Mouse (Mus musculus) kidney, adult 2 months (tissue): ENCODE results near the gene Lasp1. TPM values are rescaled to one million over a fixed set of nuclear protein-coding genes. Genes with fewer than 3 reads are reported as not detected.

Experiments
- DNase-seq: peaks from one replicate; pipeline ENCODE4 v3.0.0; 2021
- H3K27ac ChIP-seq: fragments of 200-500 bp; 2 replicates; pipeline ENCODE4 v1.5.1; 2012; ENCODE audit warnings: low read depth, low read length, control low read depth, inconsistent platforms; ENCODE audit not compliant: insufficient read depth
- H3K27me3 ChIP-seq: fragments of 200-500 bp; replicated peaks from 2 replicates; pipeline ENCODE4 v1.6.1; 2012; ENCODE audit warnings: mild to moderate bottlenecking, moderate library complexity, low read length, inconsistent platforms; ENCODE audit not compliant: control insufficient read depth, insufficient read depth
- H3K36me3 ChIP-seq: fragments of 200-500 bp; 2 replicates; pipeline ENCODE4 v1.6.1; 2012; ENCODE audit warnings: mild to moderate bottlenecking, moderate library complexity, low read length, inconsistent platforms; ENCODE audit not compliant: control insufficient read depth, insufficient read depth
- H3K4me1 ChIP-seq: fragments of 200-500 bp; 2 replicates; pipeline ENCODE4 v1.6.1; 2011; ENCODE audit warnings: low read length; ENCODE audit not compliant: control insufficient read depth, insufficient read depth
- H3K4me3 ChIP-seq: fragments of 200-500 bp; 2 replicates; pipeline ENCODE4 v1.5.1; 2011; ENCODE audit warnings: mild to moderate bottlenecking, low read depth, low read length, control low read depth; ENCODE audit not compliant: insufficient read depth
- CTCF ChIP-seq: fragments of 200-500 bp; conservative IDR thresholded peaks from 2 replicates; pipeline ENCODE4 v1.5.1; 2011; ENCODE audit warnings: low read depth, mild to moderate bottlenecking, control low read depth, low read length, moderate library complexity, mixed read lengths; ENCODE audit not compliant: insufficient read depth, insufficient read length
- POLR2A ChIP-seq: fragments of 200-500 bp; IDR thresholded peaks from one replicate; pipeline ENCODE4 v1.6.1; 2011; ENCODE audit warnings: low read depth, low read length, control low read depth
- WGBS: fragments of 180-500 bp; shearing (Covaris S2); methylation state at CpG from one replicate; pipeline ENCODE4 v1.1.7; 2018; 5-methylcytosine and 5-hydroxymethylcytosine counted together
- polyA plus RNA-seq: library from polyadenylated mRNA; depleted of rRNA; stranded (reverse); fragments of >200 nt; gene quantifications from 2 replicates; pipeline ENCODE4 v1.2.3, GENCODE M21; 2012

The Lasp1 gene
- polyA plus RNA-seq, 1 experiment, result 106 TPM

DNA sequence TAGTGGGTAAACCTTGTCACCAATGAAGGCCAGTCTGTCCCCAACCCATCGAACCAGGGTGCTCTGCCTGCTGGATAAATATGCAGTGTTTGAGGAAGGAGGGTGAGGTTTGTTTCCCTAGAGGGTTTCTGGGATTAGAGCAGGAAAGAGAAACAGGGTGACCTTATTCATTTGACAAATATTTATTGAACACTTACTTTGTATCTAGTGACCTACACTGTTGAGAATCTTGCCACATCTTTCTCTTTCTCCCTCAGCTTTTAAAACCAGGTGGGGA, 3.3 kb downstream of the Lasp1 start:
- no peaks in the 10 kb centered on the region for H3K27me3 ChIP-seq
- no peak for DNase-seq
- no peak overlapping the region for H3K4me3 ChIP-seq
- H3K27ac ChIP-seq, result peak overlapping the region; percentile 87
- H3K4me1 ChIP-seq, result peaks cover 38% of the 10 kb centered on the region
- no peak for TF ChIP-seq CTCF
- TF ChIP-seq POLR2A, result no peak
- H3K36me3 ChIP-seq, result no peaks in the 10 kb centered on the region
- WGBS, result 18% methylated on average over 1 of the region's 1 CpGs

DNA sequence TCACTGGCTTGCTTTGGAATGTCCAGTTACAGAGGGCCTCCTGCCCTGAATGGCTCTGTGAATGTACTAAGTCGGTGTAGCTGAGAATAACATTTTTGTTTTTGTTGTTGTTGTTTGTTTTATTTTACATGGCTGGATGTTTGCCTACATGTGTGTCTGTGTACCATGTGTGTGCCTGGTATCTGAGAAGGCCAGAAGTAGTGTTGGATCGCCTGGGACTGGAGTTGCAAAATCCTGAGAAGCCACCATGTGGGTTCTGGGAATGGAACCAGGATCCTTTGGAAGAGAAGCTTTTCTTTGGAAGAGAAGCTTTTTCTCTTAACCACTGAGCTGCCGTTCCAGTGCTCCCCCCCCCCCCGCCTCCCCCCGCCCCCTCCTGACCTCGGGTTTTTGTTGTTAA, 3.7 kb downstream of the Lasp1 start:
- peaks cover 40% of the 10 kb centered on the region for H3K4me1 ChIP-seq
- peak overlapping the region; percentile 87; the same call in 1 of the 2 replicates for H3K27ac ChIP-seq
- no peaks in the 10 kb centered on the region for H3K36me3 ChIP-seq
- peak; percentile 24 for DNase-seq
- WGBS, result 42% methylated on average over 6 of the region's 6 CpGs
- TF ChIP-seq CTCF (no peak), POLR2A (no peak)
- no peak overlapping the region for H3K4me3 ChIP-seq
- H3K27me3 ChIP-seq, result no peaks in the 10 kb centered on the region

DNA sequence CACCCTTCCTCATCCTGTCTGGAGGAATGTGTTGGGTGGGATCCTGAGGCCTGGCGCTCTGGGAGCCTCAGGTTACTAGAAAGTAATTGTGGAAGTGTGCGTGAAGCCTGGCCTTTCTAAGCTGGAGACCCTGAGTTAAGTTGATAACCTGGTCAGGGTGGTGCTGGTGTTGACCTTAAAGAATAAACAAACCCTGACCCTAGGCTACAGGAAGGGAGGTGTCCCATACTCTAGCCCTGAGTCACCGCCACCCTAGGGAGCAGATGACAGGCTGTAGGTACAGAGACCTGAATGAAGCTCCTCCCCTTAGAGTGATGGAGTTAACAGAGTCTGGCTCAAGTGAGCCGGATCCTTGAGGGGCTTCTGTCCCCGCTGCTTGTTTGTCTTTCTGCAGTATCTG, 5.0 kb downstream of the Lasp1 start:
- Histone ChIP-seq H3K36me3 (no peaks in the 10 kb centered on the region), H3K4me1 (peaks cover 54% of the 10 kb centered on the region), H3K27me3 (no peaks in the 10 kb centered on the region), H3K4me3 (no peak overlapping the region), H3K27ac (peak overlapping the region; percentile 17; the same call in 1 of the 2 replicates)
- TF ChIP-seq CTCF (no peak), POLR2A (no peak)
- 67% methylated on average over 5 of the region's 5 CpGs for WGBS
- DNase-seq, result peak; percentile 33

DNA sequence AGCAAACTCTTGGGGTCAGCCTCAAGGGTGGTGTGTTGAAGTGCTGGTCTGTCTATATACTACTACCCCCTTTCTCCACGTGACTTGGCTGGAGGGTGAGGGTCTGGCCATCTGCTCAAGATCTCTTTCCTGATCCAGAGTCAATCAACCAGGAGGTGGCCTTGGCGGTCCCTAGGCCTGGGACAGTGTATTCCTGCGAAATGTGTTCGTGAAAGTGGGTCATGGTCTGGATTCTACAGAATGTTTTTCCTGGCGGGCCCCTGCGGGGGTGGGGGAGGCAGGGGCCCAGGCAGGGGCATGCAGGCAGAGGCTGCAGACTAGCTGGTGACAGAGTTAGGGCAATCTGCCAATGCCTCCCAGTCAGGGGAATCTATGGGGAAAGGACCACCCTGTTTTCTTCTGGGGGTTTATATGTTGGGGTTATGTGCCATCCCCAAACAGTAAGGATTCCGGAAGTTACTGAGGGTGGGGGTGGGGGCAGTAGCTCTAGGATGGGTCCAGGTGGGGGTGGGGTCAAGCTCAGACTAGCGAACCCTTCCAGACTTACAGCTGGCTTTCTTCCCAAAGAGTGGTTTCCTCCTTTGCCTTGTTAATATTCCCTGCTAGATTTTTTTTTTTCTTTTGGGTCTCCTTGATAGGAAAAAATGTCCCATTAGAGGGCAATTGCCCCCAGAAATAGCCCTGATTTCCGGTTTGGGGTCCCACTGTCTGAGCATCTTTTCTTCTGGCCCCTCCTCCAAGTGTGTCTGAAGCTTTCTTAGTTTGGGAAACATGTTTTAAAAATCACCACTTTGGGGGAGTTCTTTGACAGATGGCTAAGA, 6.3 kb downstream of the Lasp1 start:
- DNase-seq, result peak; percentile 61
- H3K36me3 ChIP-seq, result no peaks in the 10 kb centered on the region
- H3K27ac ChIP-seq, result peak overlapping the region; percentile 55

DNA sequence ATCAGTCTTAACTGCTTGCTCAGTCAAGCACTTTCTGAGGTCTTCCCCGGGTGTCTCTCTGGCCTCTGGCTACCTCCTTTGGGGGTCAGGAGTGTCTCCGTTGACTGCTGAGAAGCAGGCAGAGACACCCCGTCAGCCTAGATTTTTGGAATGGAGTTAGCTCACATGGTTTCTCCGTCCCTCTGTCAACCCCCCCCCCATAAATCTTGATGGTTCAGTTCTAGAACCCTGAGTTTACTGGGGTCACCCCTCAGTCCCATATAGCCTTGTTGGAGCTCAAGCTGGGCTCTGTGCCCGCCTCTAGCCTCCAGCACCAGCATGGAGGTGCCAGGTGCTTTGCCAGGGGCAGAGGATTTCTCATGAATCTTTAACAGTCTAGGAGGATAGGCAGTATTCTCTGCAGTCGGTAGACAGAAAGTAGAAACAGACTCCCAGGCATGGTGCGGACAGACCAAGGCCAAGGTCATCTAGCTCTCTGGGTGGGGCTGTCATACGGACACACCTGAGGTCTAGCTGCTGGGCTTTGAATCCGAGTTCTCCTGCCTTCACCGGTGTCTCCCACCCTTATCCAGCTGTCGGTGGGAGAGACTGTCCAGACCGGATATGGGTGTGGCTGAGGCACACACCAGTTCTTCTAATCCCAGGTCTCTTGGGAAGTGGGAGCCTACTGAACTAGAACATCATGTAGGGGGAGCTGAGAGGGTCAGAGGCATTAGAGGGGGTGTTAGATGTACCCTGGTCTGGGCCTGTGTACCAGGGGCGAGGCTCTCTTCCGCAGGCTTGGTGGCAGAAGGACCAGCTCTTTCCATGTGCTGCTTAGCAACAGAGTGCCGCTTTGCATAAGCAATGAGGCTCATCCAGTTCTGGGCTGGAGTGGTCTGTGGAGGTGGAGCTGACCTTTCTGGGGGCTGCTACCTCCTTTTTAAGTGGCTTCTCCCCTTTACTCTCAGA, 7.1 kb downstream of the Lasp1 start:
- no peak for TF ChIP-seq CTCF
- no peak for TF ChIP-seq POLR2A
- DNase-seq, result peak; percentile 68
- Histone ChIP-seq H3K4me3 (no peak overlapping the region), H3K4me1 (peaks cover 73% of the 10 kb centered on the region), H3K27ac (peak overlapping the region; percentile 36), H3K36me3 (no peaks in the 10 kb centered on the region), H3K27me3 (no peaks in the 10 kb centered on the region)
- WGBS, result 14% methylated on average over 15 of the region's 15 CpGs

More for the DNA sequence above, 6.3 kb downstream of the Lasp1 start:
- Histone ChIP-seq H3K4me1 (peaks cover 66% of the 10 kb centered on the region), H3K27me3 (no peaks in the 10 kb centered on the region), H3K4me3 (no peak overlapping the region)
- 10% methylated on average over 9 of the region's 9 CpGs for WGBS
- no peak for TF ChIP-seq CTCF
- TF ChIP-seq POLR2A, result no peak

DNA sequence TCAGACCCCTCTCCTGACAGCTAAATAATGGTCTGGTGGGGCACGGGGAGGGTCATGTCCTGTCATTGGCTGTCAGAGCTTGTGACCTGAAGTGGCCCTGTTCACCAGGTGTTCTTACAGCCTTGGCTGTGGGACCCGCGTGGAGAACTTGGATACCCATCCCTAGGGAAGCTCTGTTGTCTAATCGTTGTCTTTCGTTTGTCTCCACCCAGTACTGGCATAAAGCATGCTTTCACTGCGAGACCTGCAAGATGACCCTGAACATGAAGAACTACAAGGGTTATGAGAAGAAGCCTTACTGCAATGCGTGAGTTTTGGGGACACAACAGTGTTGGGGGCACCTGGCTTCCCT, 7.8 kb downstream of the Lasp1 start:
- WGBS, result 51% methylated on average over 7 of the region's 7 CpGs

DNA sequence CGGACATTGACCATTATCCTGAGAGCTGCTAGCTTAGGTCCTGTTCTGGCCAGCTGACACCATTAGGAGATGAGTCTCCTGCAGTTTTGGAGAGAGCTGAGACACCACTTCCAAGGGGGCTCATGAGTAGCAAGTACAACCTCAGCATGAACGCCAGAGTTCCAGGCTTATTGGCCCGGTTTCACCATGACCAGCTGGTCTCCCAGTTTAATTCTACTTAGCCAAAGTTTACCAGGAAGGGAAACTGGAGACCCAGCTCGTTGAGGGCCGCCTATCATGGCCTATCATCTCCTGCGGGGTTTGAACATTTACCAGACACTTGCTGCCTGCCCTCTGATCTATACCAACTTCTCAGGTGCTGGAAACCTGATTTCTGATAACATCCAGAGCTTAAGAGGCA, 8.8 kb downstream of the Lasp1 start:
- Histone ChIP-seq H3K27ac (peak overlapping the region; percentile 91), H3K36me3 (no peaks in the 10 kb centered on the region; the same call in 1 of the 2 replicates), H3K27me3 (no peaks in the 10 kb centered on the region), H3K4me3 (no peak overlapping the region), H3K4me1 (peaks cover 73% of the 10 kb centered on the region)
- TF ChIP-seq CTCF (no peak), POLR2A (no peak)
- DNase-seq, result no peak
- 19% methylated on average over 6 of the region's 6 CpGs for WGBS

More for the DNA sequence above, 7.8 kb downstream of the Lasp1 start:
- H3K4me1 ChIP-seq, result peaks cover 74% of the 10 kb centered on the region
- H3K27ac ChIP-seq, result 0 out of 2 replicates have a peak overlapping the region, but pooled peaks have one; percentile 36
- TF ChIP-seq CTCF, result no peak
- TF ChIP-seq POLR2A, result no peak
- no peaks in the 10 kb centered on the region for H3K27me3 ChIP-seq
- no peak overlapping the region for H3K4me3 ChIP-seq
- no peaks in the 10 kb centered on the region for H3K36me3 ChIP-seq
- DNase-seq, result no peak
